Comparison of ENCODE assay signal across 30 mouse cellular contexts in the genomic region with DNA sequence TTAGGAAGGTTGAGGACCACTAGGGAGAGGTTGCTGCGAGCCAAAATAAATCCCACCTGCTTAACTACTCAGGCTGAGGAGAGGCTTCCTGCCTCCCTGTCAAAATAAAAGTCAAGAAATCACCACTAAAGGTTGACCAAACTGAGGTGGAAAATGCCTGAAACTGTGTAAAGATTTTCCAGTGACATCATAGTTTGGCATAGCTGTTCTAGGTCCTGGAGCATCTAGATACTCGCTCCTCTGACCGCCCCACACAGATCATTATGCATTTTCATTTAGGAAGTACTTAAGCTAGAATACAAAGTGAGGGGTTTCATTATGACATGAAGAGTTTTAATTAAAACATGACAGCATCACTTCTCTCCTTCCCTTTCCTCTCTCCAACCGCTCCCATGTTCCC. TPM values are rescaled to one million over a fixed set of nuclear protein-coding genes. Genes with fewer than 3 reads are reported as not detected.
"Had no signal": no experiment of that assay in that cellular context is flagged by ENCODE, and none has a peak within 500 bp of the region (broad histone marks: within the 10 kb centered on the region; RNA-seq: fewer than 3 reads in every experiment).

No protein-coding gene starts in this region.

- H3K27me3 ChIP-seq: heart, embryonic 13.5 days; heart, embryonic 15.5 days; intestine, embryonic 15.5 days; limb, embryonic 13.5 days had no signal

- H3K27ac ChIP-seq: gastrocnemius, adult 2 months; heart, adult 2 months; heart, embryonic 13.5 days; heart, embryonic 15.5 days; hindbrain, embryonic 10.5 days; hindbrain, embryonic 12.5 days; hindbrain, embryonic 14.5 days; intestine, embryonic 15.5 days; layer of hippocampus, adult 2 months; left cerebral cortex, adult 2 months; limb, embryonic 13.5 days; liver, embryonic 13.5 days; liver, embryonic 15.5 days had no signal

- H3K9ac ChIP-seq: heart, embryonic 13.5 days; heart, embryonic 15.5 days; hindbrain, embryonic 12.5 days; hindbrain, embryonic 14.5 days; intestine, embryonic 15.5 days; limb, embryonic 13.5 days; liver, embryonic 13.5 days; liver, embryonic 15.5 days had no signal

- H3K9me3 ChIP-seq: heart, embryonic 13.5 days; heart, embryonic 15.5 days; hindbrain, embryonic 10.5 days; hindbrain, embryonic 12.5 days; intestine, embryonic 15.5 days; limb, embryonic 13.5 days; liver, embryonic 13.5 days; liver, embryonic 15.5 days had no signal

- ATAC-seq: hindbrain, embryonic 16.5 days; inflammation-experienced regulatory T-cells, adult 6 months; intestine, embryonic 15.5 days; intestine, postnatal 0 days had no signal

- DNase-seq: gastrocnemius, adult 2 months; gastrocnemius, postnatal 10 days; gastrocnemius, postnatal 25 days; heart, adult 2 months; heart, postnatal 14 days; heart, postnatal 36 days; kidney, adult 18-20 months; kidney, adult 8-10 months; kidney, postnatal 10 days; kidney, postnatal 25 days; kidney, postnatal 4 days; liver; liver, embryonic 13.5 days had no signal

- H3K36me3 ChIP-seq: heart, embryonic 13.5 days; heart, embryonic 15.5 days; hindbrain, embryonic 10.5 days; hindbrain, embryonic 12.5 days; intestine, embryonic 15.5 days; limb, embryonic 13.5 days; liver, embryonic 13.5 days; liver, embryonic 15.5 days had no signal

- H3K4me2 ChIP-seq: heart, embryonic 11.5 days; heart, embryonic 13.5 days; heart, embryonic 15.5 days; hindbrain, embryonic 12.5 days; hindbrain, embryonic 14.5 days; intestine, embryonic 15.5 days; limb, embryonic 13.5 days; liver, embryonic 11.5 days; liver, embryonic 13.5 days; liver, embryonic 15.5 days had no signal

- H3K4me1 ChIP-seq: liver, embryonic 13.5 days; liver, embryonic 15.5 days had no signal

- H3K4me3 ChIP-seq: gastrocnemius, adult 2 months; heart, adult 2 months; heart, embryonic 13.5 days; heart, embryonic 15.5 days; hindbrain, embryonic 10.5 days; hindbrain, embryonic 12.5 days; intestine, embryonic 15.5 days; layer of hippocampus, adult 2 months; left cerebral cortex, adult 2 months; limb, embryonic 13.5 days; liver, embryonic 13.5 days; liver, embryonic 15.5 days had no signal

RNA-seq across cellular contexts. Expression of gene Cdrt4, which starts 12.3 kb away (rescaled TPM):
- polyA plus RNA-seq: heart, adult 2 months; heart, embryonic 11.5 days; heart, embryonic 13.5 days; heart, embryonic 15.5 days; hindbrain, embryonic 12.5 days; hindbrain, embryonic 14.5 days; inflammation-experienced regulatory T-cells, adult 6 months; intestine, embryonic 15.5 days; intestine, postnatal 0 days; kidney, embryonic 14.5 days; kidney, embryonic 16.5 days; liver, embryonic 11.5 days; liver, embryonic 13.5 days; liver, embryonic 15.5 days had no signal
